Mouse (Mus musculus) limb, embryonic 12.5 days (tissue): ENCODE measurements around the gene Gid4. TPM values are rescaled to one million over a fixed set of nuclear protein-coding genes. Genes with fewer than 3 reads are reported as not detected.

ENCODE experiments used
- ATAC-seq: fragments of 200-750 bp; cut with Nextera tagmentation; 2 replicates; pipeline ENCODE4 v1.8.0; 2017; ENCODE audit warnings: low read depth, moderate TSS enrichment; ENCODE audit not compliant: insufficient number of reproducible peaks, insufficient read depth, low FRiP score, low TSS enrichment
- H3K27ac ChIP-seq: fragments of 300-500 bp; sonication (generic); 2 replicates; pipeline ENCODE4 v1.5.1; 2016; ENCODE audit warnings: mild to moderate bottlenecking, moderate library complexity
- H3K27me3 ChIP-seq: fragments of 300-500 bp; sonication (generic); 2 replicates; pipeline ENCODE4 v1.6.1; 2016; ENCODE audit warnings: mild to moderate bottlenecking, moderate library complexity
- H3K36me3 ChIP-seq: fragments of 300-500 bp; sonication (generic); 2 replicates; pipeline ENCODE4 v1.6.1; 2016; ENCODE audit warnings: mild to moderate bottlenecking, moderate library complexity
- H3K4me1 ChIP-seq: fragments of 300-500 bp; sonication (generic); replicated peaks from 2 replicates; pipeline ENCODE4 v1.6.1; 2016
- H3K4me2 ChIP-seq: fragments of 300-500 bp; sonication (generic); 2 replicates; pipeline ENCODE4 v1.6.1; 2016; ENCODE audit warnings: mild to moderate bottlenecking, moderate library complexity
- H3K4me3 ChIP-seq: fragments of 300-500 bp; sonication (generic); replicated peaks from 2 replicates; pipeline ENCODE4 v1.5.1; 2016; ENCODE audit warnings: mild to moderate bottlenecking
- H3K9ac ChIP-seq: fragments of 300-500 bp; sonication (generic); replicated peaks from 2 replicates; pipeline ENCODE4 v1.6.1; 2016; ENCODE audit warnings: mild to moderate bottlenecking, moderate library complexity
- H3K9me3 ChIP-seq: fragments of 300-500 bp; sonication (generic); 2 replicates; pipeline ENCODE4 v1.6.1; 2016; ENCODE audit warnings: mild to moderate bottlenecking, moderate library complexity
- WGBS: fragments of 180-500 bp; shearing (Covaris S2); methylation state at CpG from one replicate; pipeline ENCODE4 v1.1.7; 2016; 5-methylcytosine and 5-hydroxymethylcytosine counted together
- polyA plus RNA-seq: library from polyadenylated mRNA; unstranded; fragments of >200 nt; fragmentation: Nextera tagmentation; extraction: Ambion mirVana; gene quantifications from 2 replicates; pipeline ENCODE4 v1.2.1, GENCODE M21; 2016

Gene Gid4
- polyA plus RNA-seq, 1 experiment from 2014 or later: 28.0 TPM

GRCm38 (mm10) chr11:60469039-60469438, 52.1 kb downstream of the Gid4 start, which contains the start of gene Myo15:
Gene Myo15, plus strand, starts transcription at chr11:60469339.
- ATAC-seq: no peak
- WGBS: 92% methylated on average over 3 of the region's 3 CpGs
- Histone ChIP-seq H3K9ac (no peak within 1 kb of the TSS), H3K9me3 (no peaks in the 10 kb centered on the region), H3K36me3 (peaks cover 70% of the 10 kb centered on the region), H3K4me3 (no peak within 1 kb of the TSS), H3K4me2 (no peak within 1 kb of the TSS), H3K27ac (no peak within 1 kb of the TSS), H3K27me3 (no peaks in the 10 kb centered on the region), H3K4me1 (no peaks in the 10 kb centered on the region)

- no peak overlapping the region for H3K4me2 ChIP-seq
- no peaks in the 10 kb centered on the region for H3K27me3 ChIP-seq
- no peaks in the 10 kb centered on the region for H3K9me3 ChIP-seq
- no peak overlapping the region for H3K27ac ChIP-seq
- 82% methylated on average over 9 of the region's 9 CpGs for whole genome bisulfite sequencing
- H3K4me3 ChIP-seq: no peak overlapping the region
- no peak overlapping the region for H3K9ac ChIP-seq
- 0 out of 2 replicates have a peak, but pooled peaks cover 3% of the 10 kb centered on the region for H3K4me1 ChIP-seq
- peaks cover 53% of the 10 kb centered on the region for H3K36me3 ChIP-seq
- no peak for ATAC-seq
These were observed 53.8 kb downstream of the Gid4 start for GRCm38 (mm10) chr11:60470743-60471142.

GRCm38 (mm10) chr11:60474534-60474933, 57.6 kb downstream of the Gid4 start:
- Histone ChIP-seq H3K27ac (no peak overlapping the region), H3K36me3 (peaks cover 16% of the 10 kb centered on the region), H3K4me1 (peaks cover 6% of the 10 kb centered on the region; the same call in 1 of the 2 replicates), H3K4me3 (no peak overlapping the region), H3K9ac (no peak overlapping the region), H3K9me3 (no peaks in the 10 kb centered on the region), H3K27me3 (peaks cover 10% of the 10 kb centered on the region), H3K4me2 (no peak overlapping the region)
- 74% methylated on average over 4 of the region's 5 CpGs for WGBS
- ATAC-seq: no peak

- H3K4me2 ChIP-seq: no peak overlapping the region
- peaks cover 10% of the 10 kb centered on the region for H3K27me3 ChIP-seq
- no peak for ATAC-seq
- H3K9me3 ChIP-seq: no peaks in the 10 kb centered on the region
- no peak overlapping the region for H3K4me3 ChIP-seq
- H3K9ac ChIP-seq: no peak overlapping the region
- H3K27ac ChIP-seq: no peak overlapping the region
- WGBS: 82% methylated on average over 5 of the region's 5 CpGs
- peaks cover 4% of the 10 kb centered on the region for H3K36me3 ChIP-seq
- peaks cover 6% of the 10 kb centered on the region; the same call in 1 of the 2 replicates for H3K4me1 ChIP-seq
These were observed 58.9 kb downstream of the Gid4 start for GRCm38 (mm10) chr11:60475668-60476362.

GRCm38 (mm10) chr11:60478121-60478520, 61.2 kb downstream of the Gid4 start:
- no peak for ATAC-seq
- peaks cover 6% of the 10 kb centered on the region; the same call in 1 of the 2 replicates for H3K4me1 ChIP-seq
- 29% methylated on average over 17 of the region's 17 CpGs for WGBS
- H3K36me3 ChIP-seq: no peaks in the 10 kb centered on the region
- no peak overlapping the region for H3K9ac ChIP-seq
- H3K27ac ChIP-seq: no peak overlapping the region
- no peaks in the 10 kb centered on the region for H3K9me3 ChIP-seq
- H3K27me3 ChIP-seq: peaks cover 10% of the 10 kb centered on the region
- H3K4me2 ChIP-seq: peak overlapping the region; percentile 31
- H3K4me3 ChIP-seq: no peak overlapping the region; the same call in 1 of the 2 replicates

GRCm38 (mm10) chr11:60486267-60486666, 69.3 kb downstream of the Gid4 start:
- Histone ChIP-seq H3K27ac (no peak overlapping the region), H3K4me3 (no peak overlapping the region), H3K36me3 (no peaks in the 10 kb centered on the region), H3K9ac (no peak overlapping the region), H3K9me3 (no peaks in the 10 kb centered on the region), H3K4me2 (no peak overlapping the region), H3K27me3 (no peaks in the 10 kb centered on the region), H3K4me1 (no peaks in the 10 kb centered on the region)
- ATAC-seq: no peak
- WGBS: 62% methylated on average over 3 of the region's 3 CpGs

GRCm38 (mm10) chr11:60492726-60493125, 75.8 kb downstream of the Gid4 start:
- Histone ChIP-seq H3K27me3 (peaks cover 23% of the 10 kb centered on the region), H3K4me3 (no peak overlapping the region), H3K27ac (no peak overlapping the region), H3K36me3 (no peaks in the 10 kb centered on the region), H3K4me1 (no peaks in the 10 kb centered on the region), H3K4me2 (no peak overlapping the region), H3K9me3 (no peaks in the 10 kb centered on the region), H3K9ac (no peak overlapping the region)
- no peak for ATAC-seq
- WGBS: 83% methylated on average over 5 of the region's 5 CpGs

- Histone ChIP-seq H3K4me1 (no peaks in the 10 kb centered on the region), H3K4me2 (no peak overlapping the region), H3K9me3 (no peaks in the 10 kb centered on the region), H3K27ac (no peak overlapping the region), H3K27me3 (peaks cover 23% of the 10 kb centered on the region), H3K9ac (no peak overlapping the region), H3K36me3 (no peaks in the 10 kb centered on the region), H3K4me3 (no peak overlapping the region)
- 66% methylated on average over 2 of the region's 2 CpGs for WGBS
- no peak for ATAC-seq
These were observed 78.7 kb downstream of the Gid4 start for GRCm38 (mm10) chr11:60495692-60496091.

Other genes starting within 250 kb of the Gid4 start
- 54.1 and 61.2 TPM in 2 replicates for gene Srebf1, start 194.6 kb upstream of the Gid4 start, polyA plus RNA-seq
- 21.6 and 24.3 TPM in 2 replicates for gene Tom1l2, start 64.2 kb upstream of the Gid4 start, polyA plus RNA-seq
- gene Drc3, start 63.8 kb upstream of the Gid4 start, polyA plus RNA-seq: 2.1 and 2.9 TPM in 2 replicates
- gene Atpaf2, start 1.3 kb downstream of the Gid4 start, polyA plus RNA-seq: 52.6 and 55.9 TPM in 2 replicates
- 117 and 124 TPM in 2 replicates for gene Drg2, start 37.4 kb downstream of the Gid4 start, polyA plus RNA-seq
- gene Myo15, start 52.2 kb downstream of the Gid4 start, polyA plus RNA-seq: 0.64 TPM in 2 replicates
- gene Alkbh5, start 119.2 kb downstream of the Gid4 start, polyA plus RNA-seq: 31.8 and 40.2 TPM in 2 replicates